Mouse (Mus musculus) right cerebral cortex, postnatal 10 days (tissue): Measurements from ENCODE around the gene Duxbl2.
"Not testable (repeated sequence)": the region's sequence is repeated elsewhere in the genome, so short reads cannot be mapped to it uniquely, and the experiment has no call there.

ENCODE experiments used
- DNase-seq, 2 experiments: peaks; one replicate each; pipeline ENCODE4 v3.0.0; 2021; ENCODE audit warnings: low spot score in 2 of 2

The Duxbl2 gene

GRCm38 (mm10) chr14:26118150-26118549 lies at the start of gene Duxbl2:
TSS of gene Duxbl2 (plus strand) at chr14:26118349.
- DNase-seq = not testable (repeated sequence)

GRCm38 (mm10) chr14:26076620-26077390 lies 41.3 kb upstream of the Duxbl2 start:
- not testable (repeated sequence) for DNase-seq

DNA sequence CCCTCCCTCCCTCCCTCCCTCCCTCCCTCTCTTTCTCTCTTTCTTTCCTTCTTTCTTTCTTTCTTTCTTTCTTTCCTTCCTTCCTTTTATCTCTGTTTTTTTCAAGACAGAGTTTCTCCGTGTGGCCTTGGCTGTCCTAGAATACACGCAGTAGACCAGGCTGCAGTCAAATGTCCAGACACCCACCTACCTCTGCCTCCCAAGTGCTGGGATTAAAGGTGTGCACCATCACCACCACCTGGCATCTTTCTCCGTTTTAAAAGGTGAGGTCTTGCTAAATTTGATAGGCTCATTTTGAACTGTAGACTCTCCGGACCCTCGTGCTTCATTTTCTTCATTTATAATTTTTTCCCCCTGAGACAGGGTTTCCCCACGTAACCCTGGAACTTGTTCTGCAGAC lies 36.9 kb upstream of the Duxbl2 start, which contains the start of gene Cphx2:
Cphx2 (plus strand) TSS at position 301 of the 400 bp plus-strand sequence.
- DNase-seq = not testable (repeated sequence)

GRCm38 (mm10) chr14:26081997-26082396 lies 36.2 kb upstream of the Duxbl2 start, which contains the start of gene Cphx3:
TSS of gene Cphx3 (plus strand) at chr14:26082297.
- not testable (repeated sequence) for DNase-seq

DNA sequence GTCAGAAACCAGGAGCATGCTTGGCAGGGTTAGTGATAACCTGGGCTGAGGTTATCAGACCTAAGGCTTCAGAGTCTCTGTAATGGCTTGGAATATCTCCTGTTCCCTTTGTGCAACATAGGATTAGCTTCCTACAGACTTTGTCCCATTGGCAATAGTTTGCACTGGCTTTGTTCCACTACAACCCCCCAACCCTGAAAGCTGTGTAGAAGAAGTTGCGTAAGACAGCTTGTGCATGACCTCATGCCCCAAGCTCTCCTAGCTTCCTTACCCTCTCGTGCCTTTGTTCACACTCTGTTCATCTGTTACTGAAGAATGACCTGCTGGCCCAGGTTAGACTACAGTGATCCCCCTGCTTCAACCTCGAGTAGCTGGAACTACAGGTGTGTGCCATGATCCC lies 20.5 kb upstream of the Duxbl2 start:
- DNase-seq = not testable (repeated sequence)

DNA sequence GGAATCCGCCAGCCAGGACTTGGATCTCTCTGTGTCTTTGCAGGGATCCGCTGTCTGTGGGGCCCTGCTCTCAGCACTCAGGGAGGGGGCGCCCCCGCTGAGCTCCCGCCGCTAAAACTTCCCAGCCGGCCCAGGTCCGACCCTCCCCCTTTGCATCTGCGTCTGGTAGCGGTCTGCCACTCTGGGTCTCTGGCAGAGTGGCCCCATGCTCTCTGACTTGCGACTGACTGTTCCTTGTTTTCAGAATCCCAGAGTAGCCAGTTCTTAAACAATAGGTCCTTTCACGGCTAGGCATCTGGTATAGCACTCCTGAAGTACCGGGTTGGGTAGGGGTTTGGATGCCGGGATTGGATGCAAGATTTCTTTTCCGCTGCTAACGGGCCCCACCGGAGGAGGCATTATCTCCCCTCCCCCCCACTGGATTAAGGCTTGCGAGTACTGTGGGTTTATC lies 426 bp downstream of the Duxbl2 start:
- not testable (repeated sequence) for DNase-seq

DNA sequence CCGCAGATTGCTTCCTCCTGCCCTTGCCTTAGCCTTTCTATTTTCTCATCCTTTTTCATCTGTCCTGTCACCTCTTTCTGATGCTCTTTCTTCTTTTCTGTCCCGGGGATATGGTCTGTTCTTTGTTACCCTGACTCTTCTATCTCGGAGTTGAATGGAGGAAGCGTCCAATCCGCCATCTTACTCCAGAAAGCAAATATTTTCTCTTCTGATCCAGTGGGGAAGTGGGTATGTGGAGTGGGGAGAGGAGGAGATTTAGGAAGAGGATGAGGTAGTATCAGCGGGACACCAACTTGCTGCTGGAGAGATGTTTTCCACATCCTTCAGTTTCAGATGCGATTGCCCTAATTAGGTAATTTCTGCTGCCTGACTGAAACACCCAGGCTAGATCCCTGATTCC lies 946 bp downstream of the Duxbl2 start:
- not testable (repeated sequence) for DNase-seq

DNA sequence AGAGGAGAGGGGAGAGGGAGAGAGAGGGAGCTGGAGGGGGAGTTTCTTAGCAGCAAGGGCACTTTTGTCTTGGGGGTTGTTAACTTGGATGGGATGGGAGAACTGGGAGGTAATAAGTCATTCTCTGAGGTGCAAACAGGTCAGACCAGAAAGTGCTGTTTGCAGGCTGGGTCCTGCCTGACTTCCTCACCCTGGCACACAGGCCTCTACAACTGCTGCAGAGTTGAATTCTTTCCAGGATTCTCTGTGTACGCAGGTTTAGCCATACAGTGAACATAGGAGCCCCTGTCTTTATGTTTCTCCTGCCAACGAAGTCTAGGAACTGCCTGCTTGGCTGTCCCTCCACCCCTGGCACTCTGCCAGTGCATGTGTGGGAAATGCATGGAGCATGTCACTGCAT lies 28.9 kb downstream of the Duxbl2 start:
- not testable (repeated sequence) for DNase-seq

DNA sequence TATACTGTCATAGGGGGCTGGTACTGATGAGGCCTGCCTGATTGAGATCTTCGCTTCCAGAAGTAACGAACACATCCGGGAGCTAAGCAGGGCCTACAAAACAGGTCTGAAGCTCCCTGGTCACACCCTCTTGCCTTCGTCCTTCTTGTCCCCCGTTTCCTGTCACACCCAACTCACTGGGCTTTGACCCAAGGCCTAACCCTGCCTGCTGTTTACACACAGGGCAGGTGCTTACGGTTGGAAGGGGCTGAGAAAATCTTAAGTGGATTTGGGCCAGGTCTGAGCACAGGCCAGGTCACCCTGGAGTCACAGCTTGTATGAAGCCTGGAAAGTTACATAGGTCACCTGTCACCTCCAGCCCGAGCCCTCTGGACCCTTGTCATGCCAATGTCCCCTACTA lies 37.9 kb downstream of the Duxbl2 start:
- not testable (repeated sequence) for DNase-seq

GRCm38 (mm10) chr14:26161156-26161555 lies 43.0 kb downstream of the Duxbl2 start:
- DNase-seq = not testable (repeated sequence)

GRCm38 (mm10) chr14:26162423-26162822 lies 44.3 kb downstream of the Duxbl2 start:
- not testable (repeated sequence) for DNase-seq

GRCm38 (mm10) chr14:26165266-26165665 lies 47.1 kb downstream of the Duxbl2 start:
- DNase-seq = not testable (repeated sequence)

- DNase-seq = not testable (repeated sequence)
Measured at GRCm38 (mm10) chr14:26173955-26174354, 55.8 kb downstream of the Duxbl2 start.

DNA sequence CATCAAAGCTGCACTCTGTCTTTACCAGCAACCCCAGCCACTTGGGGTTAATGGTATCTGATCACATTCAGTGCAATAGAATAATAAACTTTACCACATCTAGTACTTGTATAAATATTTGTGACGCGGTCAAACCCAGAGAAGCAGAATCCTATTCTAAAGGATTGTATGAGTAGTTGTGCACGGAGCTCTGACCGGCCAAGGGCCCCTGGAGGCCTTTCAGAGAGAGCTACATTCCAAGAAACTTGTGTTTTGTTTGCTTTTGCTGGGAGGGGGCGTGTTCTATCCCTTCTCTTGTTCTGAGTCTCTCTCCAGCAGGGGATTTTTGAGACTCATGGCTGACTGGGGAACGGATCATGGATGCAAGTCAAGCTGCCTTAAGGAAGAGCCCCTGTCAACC lies 56.9 kb downstream of the Duxbl2 start:
- not testable (repeated sequence) for DNase-seq
